Mouse (Mus musculus): ENCODE results near the gene Spem2. TPM values are rescaled to one million over a fixed set of nuclear protein-coding genes. Genes with fewer than 3 reads are reported as not detected.

The Spem2 gene
- polyA plus RNA-seq (2017; shearing (Covaris generic)), result not detected

DNA sequence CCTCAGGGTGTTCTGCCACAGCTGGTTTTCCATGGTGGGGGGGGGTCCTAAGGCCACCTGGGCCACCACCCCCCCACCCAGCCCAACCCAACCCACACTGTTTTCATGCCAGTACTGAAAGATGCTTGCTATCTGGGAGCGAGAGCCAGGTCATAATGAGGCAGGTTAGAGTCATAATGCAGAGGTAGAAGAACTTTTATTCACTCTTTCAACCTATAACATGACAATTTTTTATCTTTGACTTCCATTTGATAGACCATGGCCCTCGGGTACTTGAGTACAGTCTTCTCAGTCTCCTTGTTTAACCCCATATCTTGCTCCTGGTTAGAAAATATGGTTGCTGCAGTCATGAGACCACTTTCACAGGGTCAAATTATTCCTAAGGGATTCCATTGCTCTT, at the start of gene Spem2:
Gene Spem2, minus strand, starts transcription at position 101 of the 400 bp plus-strand sequence.

DNA sequence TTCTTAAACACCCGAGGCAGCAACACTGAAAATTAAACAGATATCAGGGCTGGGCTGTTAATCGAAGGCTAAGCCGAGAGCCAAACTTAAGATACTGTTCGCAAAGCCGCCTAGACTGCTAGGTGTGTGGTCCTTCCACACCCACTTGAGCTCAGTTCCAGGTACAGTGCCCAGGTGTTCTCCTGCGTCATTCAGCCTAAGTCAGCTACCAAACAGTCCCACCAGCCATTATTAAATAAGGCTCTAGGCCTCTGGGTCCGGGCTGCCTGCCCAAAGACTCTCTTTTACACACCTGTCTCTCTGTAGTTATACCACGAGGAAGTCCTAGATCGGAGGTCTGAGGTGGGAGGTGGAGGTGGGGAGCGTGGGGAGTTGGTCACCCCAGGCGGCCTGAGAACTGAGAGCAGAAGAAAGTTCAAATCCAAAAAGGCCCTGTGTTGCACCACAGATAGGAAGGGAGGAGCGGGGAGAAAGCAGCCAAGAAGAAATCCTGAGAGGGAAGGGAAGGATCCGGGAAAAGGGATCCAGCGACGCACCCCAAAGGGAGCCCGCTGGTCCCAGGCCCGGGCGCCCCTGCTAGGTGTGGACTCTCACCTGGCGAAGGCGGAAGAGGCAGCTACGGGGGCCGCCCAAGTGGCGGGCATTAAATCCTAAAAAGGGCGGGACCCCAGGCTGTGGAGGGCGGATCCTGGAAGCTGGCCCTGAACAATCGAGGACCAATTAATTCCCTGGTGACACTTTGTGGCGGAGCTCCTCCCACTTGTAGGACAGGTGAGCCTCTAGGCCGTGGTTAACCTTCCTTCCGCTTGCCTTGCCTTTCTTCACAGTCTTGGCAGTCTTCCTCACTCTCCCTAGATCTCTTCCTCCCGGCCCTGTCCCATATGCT, 40.1 kb upstream of the Spem2 start, which contains the start of gene Tnk1:
Gene Tnk1, minus strand, starts transcription at position 618 of the 886 bp plus-strand sequence.

DNA sequence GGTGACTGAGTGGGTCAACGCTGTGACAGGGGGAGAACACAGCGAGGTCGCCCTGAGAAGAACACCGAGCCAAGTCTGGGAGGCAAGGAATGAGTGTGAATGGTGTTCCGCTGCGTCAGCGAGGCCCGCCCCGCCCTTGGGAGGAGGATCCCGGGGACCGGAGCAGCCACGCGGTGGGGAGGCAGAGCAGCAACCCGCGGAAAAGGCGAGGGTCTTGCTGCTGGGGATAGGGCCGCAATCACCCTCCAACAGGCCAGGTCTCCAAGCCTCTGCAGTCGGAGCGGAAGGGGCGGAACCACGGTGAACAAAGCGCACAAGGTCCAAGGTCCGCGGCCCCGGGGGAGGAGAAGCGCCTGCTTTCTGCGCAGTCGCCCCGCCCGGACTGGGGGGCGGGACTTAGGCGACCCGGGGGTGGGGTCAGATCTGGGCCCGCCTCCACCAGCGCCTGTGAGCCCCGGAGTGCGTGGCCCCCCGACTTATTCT, 28.0 kb upstream of the Spem2 start, which contains the start of gene Plscr3:
Gene Plscr3, plus strand, starts transcription at position 179 of the 483 bp plus-strand sequence.

DNA sequence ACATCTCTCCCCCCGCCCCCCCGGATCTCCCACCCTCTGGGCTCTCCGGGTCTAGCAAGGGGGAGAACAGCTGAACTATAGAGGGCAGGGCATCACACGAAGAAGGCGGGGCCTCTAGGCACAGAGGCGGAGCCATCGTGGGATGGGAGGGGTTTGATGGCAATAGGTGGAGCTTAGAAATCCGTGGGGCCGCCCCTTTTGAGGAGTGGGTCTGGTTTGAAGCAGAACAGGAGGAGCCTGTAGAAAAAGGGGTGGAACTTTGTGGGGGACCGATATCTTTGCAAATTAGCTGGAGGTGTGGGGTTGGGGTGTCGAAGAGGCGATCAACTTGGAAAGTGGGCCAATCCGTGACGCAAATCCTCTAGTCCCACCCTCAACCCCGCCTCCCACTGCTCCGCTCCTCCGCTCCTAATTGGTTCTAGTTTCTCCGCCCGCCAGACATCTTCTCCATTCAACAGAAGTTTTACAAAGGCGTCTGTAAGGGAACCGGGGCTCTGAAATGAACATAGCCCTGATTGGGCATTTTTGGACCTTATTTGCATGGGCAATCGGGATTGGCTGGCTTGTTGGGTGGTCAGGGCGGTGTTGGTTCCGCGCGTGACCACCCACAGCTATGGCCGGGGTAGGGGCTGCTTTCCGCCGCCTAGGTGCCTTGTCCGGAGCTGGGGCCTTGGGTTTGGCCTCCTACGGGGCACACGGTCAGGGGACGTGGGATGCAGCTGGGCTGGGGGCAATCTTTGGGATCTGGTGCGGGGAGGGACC, 19.9 kb upstream of the Spem2 start, which contains the start of gene Tmem256:
Gene Tmem256, plus strand, starts transcription at position 563 of the 762 bp plus-strand sequence.

DNA sequence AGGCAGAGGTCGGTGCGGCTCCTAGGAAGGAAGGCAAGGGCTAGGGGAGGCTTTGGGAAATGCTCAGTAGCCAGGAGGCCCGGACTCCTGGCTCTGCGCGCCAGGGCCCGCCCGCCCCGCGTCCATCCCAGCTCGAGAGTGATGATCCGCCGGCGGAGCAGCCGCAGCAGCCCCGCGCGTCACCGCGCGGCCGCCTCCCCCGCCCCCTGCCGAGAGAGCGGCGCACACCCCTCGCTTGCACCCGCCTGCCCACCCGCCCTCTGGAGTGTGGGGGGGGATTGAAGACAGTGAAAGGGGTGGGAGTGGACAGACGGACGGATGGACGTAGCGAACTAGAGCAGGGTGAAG, 19.3 kb upstream of the Spem2 start, which contains the start of gene Nlgn2:
Gene Nlgn2, minus strand, starts transcription at position 181 of the 348 bp plus-strand sequence.

DNA sequence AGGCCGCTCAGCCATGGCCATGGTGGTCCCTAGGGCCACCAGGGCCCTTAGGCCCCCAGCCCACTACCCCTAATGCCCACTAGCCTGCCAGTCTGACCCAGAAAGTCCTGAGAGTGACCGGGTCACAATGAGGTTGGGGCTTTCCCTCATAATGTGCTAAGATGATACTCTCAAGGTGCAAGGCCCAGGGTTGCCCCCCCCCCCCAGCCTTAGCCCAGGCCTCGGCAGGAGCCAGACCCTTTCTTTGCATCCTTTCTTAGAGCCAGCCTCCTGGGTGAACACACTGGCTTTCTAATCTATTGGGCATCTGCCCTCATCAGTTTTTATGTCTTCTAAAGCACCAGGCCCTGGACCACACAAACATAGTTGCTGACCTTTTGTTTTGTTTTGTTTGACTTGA, 3.8 kb upstream of the Spem2 start, which contains the start of gene Spem1:
Gene Spem1, minus strand, starts transcription at position 101 of the 400 bp plus-strand sequence.

DNA sequence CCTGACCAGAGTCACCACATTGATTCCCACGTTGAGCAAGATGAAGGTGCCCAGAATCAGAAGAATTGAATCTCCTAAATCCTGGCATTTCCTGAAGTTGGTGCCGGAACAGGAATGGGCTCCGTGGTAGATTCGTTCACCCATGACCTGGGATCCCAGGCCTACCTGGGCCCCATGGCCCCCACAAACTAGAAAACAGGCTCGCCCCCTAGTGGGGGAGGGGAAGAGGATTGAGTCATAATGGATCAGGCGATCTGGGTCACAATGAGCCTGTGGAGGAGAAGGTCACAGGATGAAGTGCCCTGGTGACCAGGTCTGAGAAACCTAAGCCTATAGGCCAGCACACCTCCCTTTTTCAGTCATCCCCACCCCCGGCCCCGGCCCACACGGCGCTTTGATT, 3.1 kb downstream of the Spem2 start, which contains the start of gene Gm39566:
Gene Gm39566, minus strand, starts transcription at position 144 of the 400 bp plus-strand sequence.

DNA sequence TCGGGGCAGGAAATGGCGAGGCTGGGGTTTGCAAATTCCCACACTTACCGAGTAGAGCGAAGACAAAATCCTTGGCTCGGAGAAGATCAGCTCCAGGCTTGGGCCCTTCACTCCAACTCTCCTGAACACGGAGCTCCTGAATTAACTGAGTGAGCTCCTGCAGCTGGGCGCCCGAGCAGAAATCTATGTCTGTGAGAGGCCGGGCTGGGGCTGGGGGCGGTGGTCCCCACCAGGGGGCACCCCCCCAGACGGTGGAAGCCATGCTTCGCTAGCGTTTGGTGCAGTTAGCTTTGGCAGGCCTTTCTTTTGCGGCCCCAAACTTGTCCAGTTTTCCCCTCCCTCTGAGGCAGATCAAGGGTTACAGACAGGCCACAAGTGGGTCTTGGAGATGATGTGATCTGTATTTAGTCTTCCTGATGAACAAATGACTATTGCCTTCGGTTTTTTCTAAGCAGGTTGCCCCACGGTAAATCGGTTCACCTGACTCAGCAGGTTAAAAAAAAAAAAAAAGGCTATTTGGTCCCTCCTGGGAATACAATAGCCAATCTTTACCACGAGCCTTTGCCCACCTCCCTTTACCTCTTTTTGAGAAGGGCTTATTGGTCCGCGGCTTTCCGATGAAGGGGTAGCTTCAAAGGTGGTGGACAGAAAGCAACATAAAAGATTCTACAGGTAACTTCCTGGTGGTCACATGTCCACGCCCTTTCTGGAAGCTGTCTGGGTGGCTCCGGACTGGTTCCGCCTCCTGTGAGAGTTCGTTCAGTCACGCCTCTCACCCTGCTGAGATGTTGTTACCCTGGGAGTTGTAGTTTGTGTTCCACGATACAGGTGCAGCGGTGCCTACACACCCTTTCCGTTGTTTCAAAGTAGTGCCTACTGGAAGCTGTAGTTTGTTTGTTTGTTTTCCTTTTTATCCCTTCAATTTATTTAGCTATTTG, 13.0 kb downstream of the Spem2 start, which contains the start of gene Tmem102:
Gene Tmem102, minus strand, starts transcription at position 653 of the 938 bp plus-strand sequence.

DNA sequence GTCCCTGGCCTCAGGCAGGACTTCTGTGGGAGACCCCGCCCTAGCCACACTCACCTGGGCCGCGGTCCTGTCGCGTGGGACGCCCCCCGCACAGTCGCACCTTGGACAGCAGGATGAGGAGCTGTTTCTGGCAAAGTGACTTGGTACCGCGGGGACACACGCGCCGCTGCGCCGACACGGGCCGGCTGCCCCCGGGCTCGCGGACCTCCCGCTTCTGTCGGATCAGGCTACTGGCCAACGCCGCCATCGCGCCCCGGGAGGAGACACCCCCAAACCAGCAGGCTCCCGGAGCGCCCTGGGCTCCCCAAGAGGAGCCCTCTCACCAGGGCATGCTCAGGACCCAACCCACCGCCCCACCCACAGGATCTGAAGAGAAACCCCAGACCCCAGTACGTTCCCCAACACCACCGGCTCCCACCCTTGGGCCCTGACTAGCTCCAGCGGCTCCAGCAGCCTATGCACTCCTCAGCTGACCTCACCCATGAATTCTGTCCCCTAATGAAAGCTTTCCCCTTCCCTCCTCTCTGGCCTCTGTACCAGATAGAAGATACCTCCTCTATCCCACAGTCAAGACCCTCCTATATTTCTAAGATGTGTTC, 16.8 kb downstream of the Spem2 start, which contains the start of gene Fgf11:
Gene Fgf11, minus strand, starts transcription at position 479 of the 599 bp plus-strand sequence.

DNA sequence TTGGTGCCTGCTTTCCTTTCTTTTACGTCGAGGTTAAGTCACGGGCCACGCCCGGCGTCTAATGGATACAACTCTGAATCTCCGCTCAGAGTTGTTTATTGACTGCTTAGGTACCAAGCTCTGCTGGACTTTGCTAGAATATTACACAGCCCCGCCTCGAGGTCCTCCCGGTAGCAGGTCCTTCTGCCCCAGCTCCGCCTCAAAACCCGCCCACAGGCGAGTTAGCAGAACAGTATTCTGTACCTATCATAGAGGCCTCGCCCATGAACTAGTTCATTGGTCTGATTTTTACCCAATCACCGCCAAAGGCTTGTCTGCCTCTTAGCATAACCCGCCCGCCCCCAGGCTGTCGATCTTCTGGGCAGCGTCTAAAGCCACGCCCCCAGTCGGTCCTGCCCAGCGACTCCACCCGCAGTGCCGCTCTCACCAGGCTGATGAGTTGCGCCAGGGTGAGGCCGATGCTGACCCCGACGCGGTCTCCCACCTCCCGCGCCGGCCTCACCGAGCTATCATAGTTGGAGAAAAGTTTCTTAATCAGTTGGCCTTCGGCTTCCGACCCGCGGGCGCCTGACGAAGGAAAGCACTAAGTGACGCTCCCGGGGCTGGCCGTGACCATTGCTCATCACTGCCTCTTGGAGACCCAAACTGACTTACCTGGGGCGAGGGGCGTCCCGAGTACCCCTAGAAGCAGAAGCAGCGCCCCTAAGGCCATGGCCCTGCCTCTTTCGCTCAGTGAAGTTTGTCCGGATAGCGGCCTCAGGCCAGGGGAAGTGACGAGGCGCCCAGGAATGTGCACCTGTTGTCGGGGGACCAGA, 22.9 kb downstream of the Spem2 start, which contains the start of gene Chrnb1:
Gene Chrnb1, minus strand, starts transcription at position 776 of the 815 bp plus-strand sequence.

Other genes starting within 250 kb of the Spem2 start
- gene Wrap53, start 238.2 kb downstream of the Spem2 start, polyA plus RNA-seq (2017; shearing (Covaris generic)), result 34.5 TPM
- 251 TPM for gene Trp53, start 238.1 kb downstream of the Spem2 start, polyA plus RNA-seq (2017; shearing (Covaris generic))
- not detected for gene Atp1b2, start 212.5 kb downstream of the Spem2 start, polyA plus RNA-seq (2017; shearing (Covaris generic))
- not detected for gene Shbg, start 200.6 kb downstream of the Spem2 start, polyA plus RNA-seq (2017; shearing (Covaris generic))
- gene Sat2, start 196.4 kb downstream of the Spem2 start, polyA plus RNA-seq (2017; shearing (Covaris generic)), result not detected
- 8.7 TPM for gene Fxr2, start 185.5 kb downstream of the Spem2 start, polyA plus RNA-seq (2017; shearing (Covaris generic))
- gene Sox15, start 163.2 kb downstream of the Spem2 start, polyA plus RNA-seq (2017; shearing (Covaris generic)), result not detected
- 54.7 TPM for gene Mpdu1, start 155.8 kb downstream of the Spem2 start, polyA plus RNA-seq (2017; shearing (Covaris generic))
- 10.0 TPM for gene Cd68, start 152.3 kb downstream of the Spem2 start, polyA plus RNA-seq (2017; shearing (Covaris generic))
- 587 TPM for gene Eif4a1, start 146.0 kb downstream of the Spem2 start, polyA plus RNA-seq (2017; shearing (Covaris generic))
- gene Senp3, start 136.4 kb downstream of the Spem2 start, polyA plus RNA-seq (2017; shearing (Covaris generic)), result 41.0 TPM
- gene Tnfsf13, start 132.7 kb downstream of the Spem2 start, polyA plus RNA-seq (2017; shearing (Covaris generic)), result not detected
- gene Tnfsf12, start 122.6 kb downstream of the Spem2 start, polyA plus RNA-seq (2017; shearing (Covaris generic)), result not detected
- gene Tnfsfm13, start 122.4 kb downstream of the Spem2 start, polyA plus RNA-seq (2017; shearing (Covaris generic)), result not detected
- 59.9 TPM for gene Polr2a, start 59.8 kb downstream of the Spem2 start, polyA plus RNA-seq (2017; shearing (Covaris generic))
- gene Slc35g3, start 56.5 kb downstream of the Spem2 start, polyA plus RNA-seq (2017; shearing (Covaris generic)), result not detected
- 4.5 TPM for gene Zbtb4, start 52.6 kb downstream of the Spem2 start, polyA plus RNA-seq (2017; shearing (Covaris generic))
- 4.8 TPM for gene Chrnb1, start 22.5 kb downstream of the Spem2 start, polyA plus RNA-seq (2017; shearing (Covaris generic))
- gene Fgf11, start 16.6 kb downstream of the Spem2 start, polyA plus RNA-seq (2017; shearing (Covaris generic)), result not detected
- not detected for gene Tmem102, start 12.8 kb downstream of the Spem2 start, polyA plus RNA-seq (2017; shearing (Covaris generic))
- gene Gm39566, start 3.2 kb downstream of the Spem2 start, polyA plus RNA-seq (2017; shearing (Covaris generic)), result not detected
- gene Spem1, start 3.7 kb upstream of the Spem2 start, polyA plus RNA-seq (2017; shearing (Covaris generic)), result not detected
- gene Nlgn2, start 19.3 kb upstream of the Spem2 start, polyA plus RNA-seq (2017; shearing (Covaris generic)), result 0.56 TPM
- 125 TPM for gene Tmem256, start 20.0 kb upstream of the Spem2 start, polyA plus RNA-seq (2017; shearing (Covaris generic))
- gene Plscr3, start 27.9 kb upstream of the Spem2 start, polyA plus RNA-seq (2017; shearing (Covaris generic)), result 23.8 TPM
- not detected for gene Tnk1, start 40.3 kb upstream of the Spem2 start, polyA plus RNA-seq (2017; shearing (Covaris generic))
- not detected for gene Tmem95, start 59.6 kb upstream of the Spem2 start, polyA plus RNA-seq (2017; shearing (Covaris generic))
- 2.1 TPM for gene Kctd11, start 62.9 kb upstream of the Spem2 start, polyA plus RNA-seq (2017; shearing (Covaris generic))
- gene Acap1, start 77.1 kb upstream of the Spem2 start, polyA plus RNA-seq (2017; shearing (Covaris generic)), result 613 TPM
- gene 2810408A11Rik, start 82.5 kb upstream of the Spem2 start, polyA plus RNA-seq (2017; shearing (Covaris generic)), result 2.8 TPM
- 3.6 TPM for gene Neurl4, start 82.6 kb upstream of the Spem2 start, polyA plus RNA-seq (2017; shearing (Covaris generic))
- gene Gps2, start 95.4 kb upstream of the Spem2 start, polyA plus RNA-seq (2017; shearing (Covaris generic)), result 135 TPM
- gene Eif5a, start 103.5 kb upstream of the Spem2 start, polyA plus RNA-seq (2017; shearing (Covaris generic)), result 1,138 TPM
- not detected for gene Ybx2, start 117.3 kb upstream of the Spem2 start, polyA plus RNA-seq (2017; shearing (Covaris generic))
- 0.31 TPM for gene Slc2a4, start 129.7 kb upstream of the Spem2 start, polyA plus RNA-seq (2017; shearing (Covaris generic))
- gene Cldn7, start 146.3 kb upstream of the Spem2 start, polyA plus RNA-seq (2017; shearing (Covaris generic)), result not detected
- 30.2 TPM for gene Ctdnep1, start 162.7 kb upstream of the Spem2 start, polyA plus RNA-seq (2017; shearing (Covaris generic))
- gene Elp5, start 164.1 kb upstream of the Spem2 start, polyA plus RNA-seq (2017; shearing (Covaris generic)), result 70.4 TPM
- 493 TPM for gene Gabarap, start 172.7 kb upstream of the Spem2 start, polyA plus RNA-seq (2017; shearing (Covaris generic))
- gene Phf23, start 177.3 kb upstream of the Spem2 start, polyA plus RNA-seq (2017; shearing (Covaris generic)), result 114 TPM
- gene Dvl2, start 182.1 kb upstream of the Spem2 start, polyA plus RNA-seq (2017; shearing (Covaris generic)), result 19.7 TPM
- 120 TPM for gene Acadvl, start 196.9 kb upstream of the Spem2 start, polyA plus RNA-seq (2017; shearing (Covaris generic))
- gene Dlg4, start 198.5 kb upstream of the Spem2 start, polyA plus RNA-seq (2017; shearing (Covaris generic)), result 9.4 TPM
- gene Asgr1, start 235.6 kb upstream of the Spem2 start, polyA plus RNA-seq (2017; shearing (Covaris generic)), result not detected